Comparison of ENCODE assay signal across 8 mouse cellular contexts in genomic region chr9:92587391-92587790, GRCm38 (mm10).
"Had no signal": no experiment of that assay in that cellular context is flagged by ENCODE, and none has a peak within 500 bp of the region (broad histone marks: within the 10 kb centered on the region; RNA-seq: fewer than 3 reads in every experiment).

No protein-coding gene starts in this region.

- DNase-seq: kidney, adult 8-10 months; kidney, postnatal 25 days; thymus, postnatal 4 days had no signal

- H3K27me3 ChIP-seq: limb, embryonic 15.5 days; lung, embryonic 15.5 days; neural tube, embryonic 12.5 days had no signal

- H3K4me3 ChIP-seq: limb, embryonic 15.5 days; lung, embryonic 15.5 days; neural tube, embryonic 12.5 days had no signal

- H3K4me1 ChIP-seq: lung, embryonic 15.5 days had no signal

- H3K4me2 ChIP-seq: limb, embryonic 15.5 days; lung, embryonic 15.5 days; neural tube, embryonic 12.5 days had no signal

- H3K27ac ChIP-seq: limb, embryonic 15.5 days; liver, embryonic 14.5 days; lung, embryonic 15.5 days; neural tube, embryonic 12.5 days; stomach, postnatal 0 days had no signal

- H3K9me3 ChIP-seq: limb, embryonic 15.5 days; lung, embryonic 15.5 days; neural tube, embryonic 12.5 days had no signal

- H3K9ac ChIP-seq: limb, embryonic 15.5 days; liver, embryonic 14.5 days; lung, embryonic 15.5 days; neural tube, embryonic 12.5 days had no signal
